Mouse (Mus musculus) lung, embryonic 14.5 days (tissue): ENCODE measurements around the gene Mef2a. TPM values are rescaled to one million over a fixed set of nuclear protein-coding genes. Genes with fewer than 3 reads are reported as not detected.

Experiments
- ATAC-seq: fragments of 200-750 bp; cut with Nextera tagmentation; 2 replicates; pipeline ENCODE4 v1.8.0; 2017; ENCODE audit warnings: mild to moderate bottlenecking, moderate TSS enrichment, moderate library complexity; ENCODE audit not compliant: insufficient read depth
- DNase-seq: peaks from one replicate; pipeline ENCODE4 v3.0.0-alpha.2; 2015
- H3K27ac ChIP-seq: fragments of 300-500 bp; sonication (generic); 2 replicates; pipeline ENCODE4 v1.5.1; 2014; ENCODE audit warnings: low read depth, mild to moderate bottlenecking, moderate library complexity
- H3K27me3 ChIP-seq: fragments of 300-500 bp; sonication (generic); 2 replicates; pipeline ENCODE4 v1.6.1; 2014; ENCODE audit warnings: low read length, control low read depth; ENCODE audit not compliant: insufficient read depth
- H3K36me3 ChIP-seq: fragments of 300-500 bp; sonication (generic); 2 replicates; pipeline ENCODE4 v1.6.1; 2014; ENCODE audit warnings: control low read depth; ENCODE audit not compliant: insufficient read depth
- H3K4me1 ChIP-seq: fragments of 300-500 bp; sonication (generic); 2 replicates; pipeline ENCODE4 v1.6.1; 2014; ENCODE audit warnings: antibody characterized with exemption, control low read depth; ENCODE audit not compliant: insufficient read depth
- H3K4me2 ChIP-seq: fragments of 300-500 bp; sonication (generic); 2 replicates; pipeline ENCODE4 v1.6.1; 2014; ENCODE audit warnings: mild to moderate bottlenecking
- H3K4me3 ChIP-seq: fragments of 300-500 bp; sonication (generic); 2 replicates; pipeline ENCODE4 v1.5.1; 2014; ENCODE audit warnings: low read depth, low read length
- H3K9ac ChIP-seq: fragments of 300-500 bp; sonication (generic); 2 replicates; pipeline ENCODE4 v1.6.1; 2014
- H3K9me3 ChIP-seq: fragments of 300-500 bp; sonication (generic); 2 replicates; pipeline ENCODE4 v1.6.1; 2016; ENCODE audit warnings: low read depth, low read length, control low read depth
- CTCF ChIP-seq: IDR thresholded peaks from 2 replicates; pipeline ENCODE4 v1.5.1; 2016; ENCODE audit warnings: antibody characterized with exemption, low read depth
- WGBS: fragments of 180-500 bp; shearing (Covaris S2); extraction: QIAGEN DNeasy Blood & Tissue Kit; methylation state at CpG from one replicate; pipeline ENCODE4 v1.1.7; 2014; 5-methylcytosine and 5-hydroxymethylcytosine counted together
- polyA plus RNA-seq: library from polyadenylated mRNA; unstranded; fragments of >200 nt; fragmentation: Nextera tagmentation; extraction: Ambion mirVana; gene quantifications from 2 replicates; pipeline ENCODE4 v1.2.1, GENCODE M21; 2014

Mef2a gene
- polyA plus RNA-seq, 1 experiment from 2014 or later, result 51.6 TPM

GRCm38 (mm10) chr7:67234797-67235196 lies 137.9 kb downstream of the Mef2a start:
- peak; percentile 39 for DNase-seq
- H3K27ac ChIP-seq, result no peak overlapping the region
- H3K9me3 ChIP-seq, result no peaks in the 10 kb centered on the region
- H3K27me3 ChIP-seq, result no peaks in the 10 kb centered on the region
- H3K36me3 ChIP-seq, result peaks cover 68% of the 10 kb centered on the region
- no peaks in the 10 kb centered on the region for H3K4me1 ChIP-seq
- ATAC-seq, result no peak
- H3K9ac ChIP-seq, result no peak overlapping the region
- 63% methylated on average over 8 of the region's 8 CpGs for WGBS
- H3K4me3 ChIP-seq, result no peak overlapping the region
- H3K4me2 ChIP-seq, result no peak overlapping the region
- TF ChIP-seq CTCF, result no peak

- ATAC-seq (no peak), DNase-seq (no peak)
- Histone ChIP-seq H3K27ac (no peak overlapping the region), H3K4me3 (no peak overlapping the region), H3K4me2 (no peak overlapping the region), H3K27me3 (no peaks in the 10 kb centered on the region), H3K4me1 (no peaks in the 10 kb centered on the region), H3K36me3 (peaks cover 52% of the 10 kb centered on the region), H3K9ac (no peak overlapping the region), H3K9me3 (no peaks in the 10 kb centered on the region)
- WGBS, result 88% methylated on average over 14 of the region's 14 CpGs
- TF ChIP-seq CTCF, result no peak
These were observed 140.2 kb downstream of the Mef2a start for GRCm38 (mm10) chr7:67232504-67232903.

- Histone ChIP-seq H3K9ac (no peak overlapping the region), H3K27ac (no peak overlapping the region; the same call in 1 of the 2 replicates), H3K9me3 (no peaks in the 10 kb centered on the region), H3K27me3 (no peaks in the 10 kb centered on the region), H3K4me3 (no peak overlapping the region), H3K36me3 (peaks cover 51% of the 10 kb centered on the region), H3K4me2 (no peak overlapping the region), H3K4me1 (no peaks in the 10 kb centered on the region)
- ATAC-seq (no peak), DNase-seq (no peak)
- TF ChIP-seq CTCF, result no peak
- 81% methylated on average over 3 of the region's 3 CpGs for WGBS
These were observed 142.0 kb downstream of the Mef2a start for GRCm38 (mm10) chr7:67230640-67231140.

GRCm38 (mm10) chr7:67230221-67230620 lies 142.4 kb downstream of the Mef2a start:
- H3K9ac ChIP-seq, result no peak overlapping the region
- H3K4me3 ChIP-seq, result no peak overlapping the region
- DNase-seq, result no peak
- no peaks in the 10 kb centered on the region for H3K4me1 ChIP-seq
- no peak for TF ChIP-seq CTCF
- no peak overlapping the region for H3K4me2 ChIP-seq
- peaks cover 51% of the 10 kb centered on the region for H3K36me3 ChIP-seq
- no peaks in the 10 kb centered on the region for H3K27me3 ChIP-seq
- no peak overlapping the region; the same call in 1 of the 2 replicates for H3K27ac ChIP-seq
- no peak for ATAC-seq
- 86% methylated on average over 3 of the region's 3 CpGs for WGBS
- H3K9me3 ChIP-seq, result no peaks in the 10 kb centered on the region

- ATAC-seq (no peak), DNase-seq (no peak)
- Histone ChIP-seq H3K36me3 (peaks cover 46% of the 10 kb centered on the region), H3K4me1 (no peaks in the 10 kb centered on the region), H3K9ac (no peak overlapping the region), H3K9me3 (no peaks in the 10 kb centered on the region), H3K27me3 (no peaks in the 10 kb centered on the region), H3K4me3 (no peak overlapping the region), H3K4me2 (no peak overlapping the region), H3K27ac (no peak overlapping the region)
- WGBS, result 82% methylated on average over 3 of the region's 3 CpGs
- no peak for TF ChIP-seq CTCF
These were observed 143.0 kb downstream of the Mef2a start for GRCm38 (mm10) chr7:67229701-67230100.

- Histone ChIP-seq H3K4me2 (no peak overlapping the region), H3K9me3 (no peaks in the 10 kb centered on the region), H3K4me1 (no peaks in the 10 kb centered on the region), H3K36me3 (peaks cover 42% of the 10 kb centered on the region), H3K4me3 (no peak overlapping the region), H3K27ac (no peak overlapping the region), H3K9ac (no peak overlapping the region), H3K27me3 (no peaks in the 10 kb centered on the region)
- WGBS, result 78% methylated on average over 5 of the region's 5 CpGs
- ATAC-seq, result peak; percentile 62
- DNase-seq, result peak; percentile 72
- peak; percentile 81 for TF ChIP-seq CTCF
These were observed 143.6 kb downstream of the Mef2a start for GRCm38 (mm10) chr7:67228891-67229602.

GRCm38 (mm10) chr7:67228390-67228789 lies 144.3 kb downstream of the Mef2a start:
- no peak overlapping the region for H3K9ac ChIP-seq
- DNase-seq, result no peak
- WGBS, result 68% methylated on average over 3 of the region's 3 CpGs

More at GRCm38 (mm10) chr7:67228390-67228789, 144.3 kb downstream of the Mef2a start:
- H3K9me3 ChIP-seq, result no peaks in the 10 kb centered on the region
- H3K27ac ChIP-seq, result no peak overlapping the region
- no peak for ATAC-seq
- TF ChIP-seq CTCF, result no peak
- H3K4me2 ChIP-seq, result no peak overlapping the region
- no peaks in the 10 kb centered on the region for H3K27me3 ChIP-seq
- peaks cover 43% of the 10 kb centered on the region for H3K36me3 ChIP-seq
- H3K4me1 ChIP-seq, result no peaks in the 10 kb centered on the region
- H3K4me3 ChIP-seq, result no peak overlapping the region
